Mouse (Mus musculus) thymus, postnatal 0 days (tissue): Measurements from ENCODE around the gene Gphb5. TPM values are rescaled to one million over a fixed set of nuclear protein-coding genes. Genes with fewer than 3 reads are reported as not detected.

Source experiments
- DNase-seq: peaks from one replicate; pipeline ENCODE4 v3.0.0-alpha.2; 2015; ENCODE audit warnings: low spot score
- polyA plus RNA-seq: library from polyadenylated mRNA; unstranded; fragments of >200 nt; fragmentation: Nextera tagmentation; extraction: Ambion mirVana; gene quantifications from 2 replicates; pipeline ENCODE4 v1.2.1, GENCODE M21; 2015

Gphb5 gene
- polyA plus RNA-seq, 1 experiment from 2014 or later, result 0.08 TPM

DNA sequence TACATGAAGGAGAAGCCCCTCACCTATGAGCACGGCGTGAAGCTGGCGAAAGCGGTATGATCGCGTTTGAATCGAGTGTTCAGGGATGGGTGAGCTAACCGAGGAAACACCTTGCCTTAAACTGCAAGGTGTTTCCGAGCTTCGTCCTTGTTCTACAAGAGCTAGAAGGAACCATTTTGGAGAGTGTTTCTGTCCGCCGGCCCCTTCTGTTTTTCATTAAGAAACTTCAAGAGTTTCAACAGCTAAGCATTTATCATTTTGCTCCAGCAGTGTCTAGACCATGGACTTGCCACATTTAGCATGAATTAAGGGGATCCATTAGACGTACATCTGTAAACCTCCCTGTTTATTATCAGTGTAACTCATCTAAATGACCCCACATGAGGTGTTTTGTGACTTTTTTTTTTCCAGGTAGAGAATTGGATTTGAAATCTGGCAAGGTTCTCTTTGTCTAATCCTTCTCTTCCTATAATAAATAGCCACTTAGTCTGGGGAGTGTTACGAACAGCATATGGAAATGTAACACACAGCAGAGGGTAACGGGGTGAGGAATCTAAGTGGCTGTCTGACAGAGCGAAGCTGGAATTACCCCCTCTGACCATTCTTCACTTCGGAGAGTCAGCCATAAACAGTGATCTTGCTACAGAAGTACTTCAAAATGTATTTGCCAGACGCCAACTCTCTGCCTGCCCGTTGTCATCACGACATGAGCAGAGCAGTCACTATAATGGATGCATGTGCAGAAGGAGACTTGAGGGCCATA, 22.4 kb downstream of the Gphb5 start:
- DNase-seq, result no peak

DNA sequence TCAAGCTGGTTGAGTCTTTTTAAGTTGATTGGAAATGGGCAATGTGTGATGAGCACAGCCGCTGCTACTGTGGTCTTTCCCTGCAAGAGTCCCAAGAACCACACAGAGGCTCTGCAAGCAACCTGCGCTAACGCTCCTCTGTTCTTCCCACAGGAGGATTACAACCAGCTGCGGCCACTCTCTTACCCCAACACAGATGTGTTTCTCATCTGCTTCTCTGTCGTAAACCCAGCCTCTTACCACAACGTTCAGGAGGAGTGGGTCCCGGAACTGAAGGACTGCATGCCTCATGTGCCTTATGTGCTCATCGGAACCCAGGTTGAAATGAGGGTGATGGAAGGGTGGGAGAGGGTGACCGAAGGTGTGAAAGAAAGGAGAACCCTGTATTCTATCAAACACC, 25.1 kb downstream of the Gphb5 start:
- DNase-seq, result peak; percentile 46

DNA sequence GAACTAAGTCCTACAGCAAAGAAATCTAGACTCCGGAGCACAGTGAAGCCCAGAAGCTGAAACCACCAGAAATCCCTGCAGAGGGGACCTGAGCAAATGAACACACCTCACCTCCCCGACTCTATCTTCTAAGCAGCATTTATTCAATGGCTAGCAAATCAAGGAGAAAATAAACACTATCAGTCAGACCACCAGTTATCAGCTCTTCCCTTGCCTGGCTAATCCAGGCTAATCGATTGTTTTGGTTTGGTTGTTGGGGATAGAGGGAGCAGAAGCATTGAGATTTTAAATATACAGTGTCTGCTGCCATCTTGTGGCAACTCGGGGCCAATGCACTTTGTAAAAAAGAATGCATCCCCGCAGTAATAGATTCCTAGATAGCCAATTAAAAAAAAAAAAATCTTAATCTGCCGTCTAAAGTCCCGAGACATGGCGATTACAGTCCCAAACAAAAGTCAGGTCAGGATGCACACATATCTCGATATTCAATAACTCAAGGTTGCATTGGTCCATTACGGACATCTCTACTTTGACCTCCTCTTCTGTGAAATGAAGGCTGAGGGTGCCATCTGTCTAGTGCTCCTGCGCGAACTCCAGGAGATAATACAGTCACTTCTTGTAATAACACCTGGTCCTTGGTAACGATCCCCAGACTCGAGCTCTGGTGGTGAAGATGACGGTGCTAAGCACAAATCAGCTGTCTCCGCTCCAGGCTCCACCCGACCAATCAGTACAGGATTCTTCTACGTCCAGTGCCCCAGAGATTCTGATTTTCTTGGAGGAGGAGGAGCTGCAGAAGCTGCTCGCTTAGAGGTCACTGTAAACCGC, 27.1 kb downstream of the Gphb5 start:
- DNase-seq, result peak; percentile 48

DNA sequence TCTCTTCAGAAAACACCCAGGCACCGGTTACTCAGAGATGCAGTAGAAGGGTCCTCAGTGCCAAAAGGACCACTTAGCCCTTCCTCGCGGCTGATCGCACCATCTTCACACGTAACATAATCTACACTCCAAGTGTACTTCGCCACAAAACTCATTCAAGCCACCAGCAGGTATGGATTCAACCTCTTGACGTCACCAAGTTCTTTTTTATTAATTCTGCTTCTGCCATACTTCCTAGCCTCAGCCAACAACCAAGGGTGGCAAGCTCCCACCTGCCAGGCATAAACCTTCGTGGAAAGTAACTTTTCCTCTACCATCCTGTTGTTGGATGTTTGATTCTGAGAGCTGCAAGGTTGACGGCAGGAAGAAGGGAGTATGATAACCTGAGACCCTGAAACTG, 28.1 kb downstream of the Gphb5 start:
- no peak for DNase-seq

DNA sequence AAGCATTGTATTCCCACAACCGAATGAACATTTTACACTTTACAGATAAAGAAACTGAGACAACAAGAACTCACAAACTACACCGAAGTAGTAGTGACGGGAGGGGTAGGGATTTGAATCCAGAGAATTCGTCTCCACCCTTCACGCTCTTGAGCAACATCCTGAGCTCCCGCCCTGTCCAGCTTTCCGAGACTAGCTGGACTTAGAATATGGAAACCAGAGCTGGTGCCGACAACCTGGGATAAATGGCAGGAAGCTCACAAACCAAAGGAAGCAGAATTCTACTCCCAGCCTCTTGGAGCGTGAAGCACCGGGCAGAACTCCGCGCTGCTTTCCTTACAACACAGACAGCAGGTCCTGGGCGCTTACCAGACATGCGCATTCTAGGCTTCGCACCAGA, 28.7 kb downstream of the Gphb5 start:
- no peak for DNase-seq

DNA sequence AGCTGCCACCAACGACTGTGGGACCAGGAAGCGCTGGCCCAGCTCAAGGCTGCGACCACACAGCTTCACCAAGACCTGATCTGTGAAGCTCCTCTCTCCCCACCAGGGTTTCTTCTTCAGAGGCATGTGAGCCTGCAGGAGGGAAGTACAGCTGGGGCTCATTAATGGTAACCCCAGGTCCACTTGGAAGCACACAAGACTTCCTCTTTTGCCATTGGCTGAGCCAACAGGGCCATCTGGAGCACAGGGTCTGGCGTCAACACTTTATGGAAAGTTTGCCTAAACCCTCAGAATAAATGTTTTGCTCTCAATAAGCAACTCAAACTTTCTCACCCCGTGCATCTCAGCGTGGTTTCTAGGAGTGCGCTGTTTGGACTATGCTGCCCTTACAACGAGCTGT, 29.4 kb downstream of the Gphb5 start:
- no peak for DNase-seq

DNA sequence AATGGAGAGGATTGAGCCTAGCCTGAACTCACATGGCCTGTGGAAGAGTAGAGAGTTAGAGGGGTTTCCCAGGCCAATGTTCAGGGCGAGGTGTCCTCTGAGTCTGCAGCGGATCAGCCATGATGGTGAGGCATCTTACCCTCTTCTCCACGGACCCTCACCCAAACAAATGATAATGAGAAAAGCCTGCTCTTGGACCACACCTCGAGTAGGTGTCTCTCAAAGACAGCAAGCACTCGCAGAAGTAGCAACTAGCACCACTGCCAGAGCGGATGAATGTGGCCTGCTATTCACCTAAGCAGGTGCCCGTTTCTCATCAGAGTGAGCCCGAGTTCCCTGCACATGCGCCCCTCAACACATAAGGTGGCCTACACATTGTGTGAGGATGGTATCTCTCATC, 29.9 kb downstream of the Gphb5 start:
- no peak for DNase-seq

DNA sequence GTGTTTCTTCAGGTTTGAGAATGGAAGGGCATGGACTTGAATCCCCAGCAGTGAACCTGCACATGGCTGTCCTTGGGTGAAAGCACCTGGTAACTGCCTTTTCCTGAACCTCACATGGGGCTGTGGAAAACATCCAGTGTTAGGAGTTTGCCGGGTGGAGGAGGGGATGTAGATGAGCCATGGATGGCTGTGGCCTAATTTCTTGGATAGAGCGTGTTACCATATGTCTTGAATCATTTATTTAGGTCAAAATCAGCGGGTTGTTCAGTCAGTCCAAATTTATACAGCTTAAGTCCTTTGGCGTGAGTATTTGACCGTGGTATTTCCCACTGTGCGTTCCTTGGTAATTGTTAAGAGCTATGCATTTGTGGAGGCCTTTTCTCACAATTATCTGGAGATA, 40.5 kb downstream of the Gphb5 start:
- no peak for DNase-seq

DNA sequence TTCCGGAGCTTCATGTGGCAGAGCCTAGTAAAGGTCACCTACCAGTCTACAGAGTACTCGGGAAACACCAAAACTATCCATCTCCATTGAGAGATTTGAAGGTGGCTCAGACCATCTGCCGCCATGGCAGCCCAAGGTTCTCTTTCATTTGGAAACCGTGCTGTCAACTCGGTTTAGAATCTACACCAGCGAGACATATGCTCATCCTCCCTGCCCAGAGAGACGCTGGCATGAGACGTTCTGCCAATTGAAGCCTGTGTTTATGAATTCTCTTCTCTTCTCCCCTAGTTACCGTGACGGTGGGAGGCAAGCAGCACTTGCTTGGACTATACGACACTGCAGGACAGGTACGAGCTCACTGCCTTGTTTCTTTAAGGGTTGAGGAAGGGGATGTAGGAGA, 41.5 kb downstream of the Gphb5 start:
- no peak for DNase-seq

DNA sequence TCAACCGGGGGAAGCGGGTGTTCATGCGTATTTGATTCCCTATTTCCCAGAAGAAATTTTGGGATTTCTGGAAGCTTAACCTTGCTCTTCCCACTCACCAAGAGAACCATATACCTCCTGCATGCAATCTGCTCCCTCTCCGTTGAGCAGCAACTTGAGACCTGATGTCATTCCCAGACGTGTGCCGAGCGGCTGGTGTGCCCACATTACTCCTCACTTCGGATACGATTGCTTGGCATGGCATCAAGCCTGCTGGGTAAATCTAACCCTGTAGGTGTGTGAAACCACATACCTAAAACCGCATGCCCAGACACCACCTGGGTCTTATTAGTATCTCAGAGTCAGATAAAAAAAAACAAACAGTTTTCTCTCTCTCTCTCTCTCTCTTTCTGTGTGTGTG, 42.1 kb downstream of the Gphb5 start:
- no peak for DNase-seq

DNA sequence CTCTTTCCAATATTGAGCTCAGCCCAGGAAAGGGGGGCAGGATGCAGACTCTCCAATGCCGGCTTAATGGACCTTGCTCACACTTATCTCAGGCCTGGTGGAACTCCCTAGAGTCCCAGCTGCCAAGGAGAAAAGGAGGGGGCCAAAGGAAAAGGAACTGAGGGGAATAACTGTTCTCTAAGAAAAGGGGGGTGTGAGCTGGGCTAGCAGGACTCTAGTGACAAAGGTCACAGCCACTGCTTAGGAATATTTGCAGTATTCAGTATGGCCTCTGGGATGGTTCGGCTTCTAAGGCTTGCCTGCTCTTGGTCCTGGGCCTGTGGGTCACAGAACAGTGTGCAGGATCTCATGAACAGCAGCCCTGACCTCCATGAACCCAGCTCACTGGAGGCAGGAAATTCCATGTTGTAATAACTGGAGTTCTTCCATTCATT, 47.1 kb downstream of the Gphb5 start:
- DNase-seq, result no peak

DNA sequence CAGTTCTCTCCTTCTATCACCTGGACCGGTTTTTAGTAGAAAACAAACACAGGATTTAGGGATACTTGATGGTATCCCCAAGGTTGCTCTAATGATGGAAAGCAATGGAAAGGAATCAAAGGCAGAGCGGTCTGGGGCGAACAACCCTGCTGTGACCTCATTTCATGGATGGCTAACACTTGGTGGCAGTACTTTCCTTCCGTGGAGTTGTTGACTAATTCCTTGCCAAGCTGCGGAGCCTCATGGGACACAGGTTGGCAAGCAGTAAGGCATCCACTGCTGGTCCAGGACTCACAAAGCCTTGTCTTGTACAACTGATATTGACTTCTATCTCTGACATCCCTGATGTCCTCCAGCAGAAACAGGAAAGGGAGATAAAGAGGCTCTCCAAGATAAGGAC, 48.1 kb downstream of the Gphb5 start:
- no peak for DNase-seq

DNA sequence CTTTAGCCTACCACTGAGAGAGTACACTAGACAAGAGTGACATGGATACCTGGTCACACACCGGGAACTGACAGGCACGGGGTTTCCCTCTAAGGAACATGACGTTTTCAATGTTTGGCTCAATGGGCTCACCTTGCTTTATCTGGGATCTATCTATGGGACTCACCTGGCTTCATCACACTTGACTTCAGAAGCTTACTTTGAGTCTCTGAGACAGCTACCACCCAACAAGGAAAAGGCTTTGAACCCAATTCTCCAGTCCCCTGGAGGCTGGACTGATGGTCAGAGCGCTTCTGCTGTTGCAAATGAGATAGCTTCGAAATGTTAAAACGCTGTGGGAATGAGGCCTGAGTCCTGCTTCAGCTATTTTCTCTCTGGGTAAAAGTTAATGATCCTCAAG, 49.2 kb downstream of the Gphb5 start:
- no peak for DNase-seq

DNA sequence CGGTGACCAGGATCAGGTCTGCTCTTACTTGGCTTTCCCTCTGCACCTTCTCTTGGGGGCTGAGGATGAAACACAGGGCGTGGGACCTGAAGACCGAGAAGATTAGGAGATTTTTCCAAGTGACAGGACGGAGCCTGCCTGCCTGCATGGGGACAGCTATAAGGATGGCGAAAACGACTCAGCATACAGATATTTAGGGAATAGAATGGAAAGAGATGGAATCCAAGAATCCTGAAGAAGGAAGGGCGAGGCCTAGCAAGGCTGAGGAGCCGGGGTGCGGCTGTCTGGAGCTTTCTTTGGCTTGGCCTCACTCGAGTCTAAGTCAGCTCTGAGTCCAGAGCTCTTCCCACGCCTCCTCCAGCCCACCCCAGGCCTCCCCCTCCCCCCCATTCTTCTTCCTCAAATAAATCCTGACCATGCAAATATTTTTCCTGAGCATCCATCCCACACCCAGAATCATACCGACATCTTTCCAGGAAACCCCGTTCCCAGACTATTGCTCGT, 50.9 kb downstream of the Gphb5 start:
- no peak for DNase-seq

DNA sequence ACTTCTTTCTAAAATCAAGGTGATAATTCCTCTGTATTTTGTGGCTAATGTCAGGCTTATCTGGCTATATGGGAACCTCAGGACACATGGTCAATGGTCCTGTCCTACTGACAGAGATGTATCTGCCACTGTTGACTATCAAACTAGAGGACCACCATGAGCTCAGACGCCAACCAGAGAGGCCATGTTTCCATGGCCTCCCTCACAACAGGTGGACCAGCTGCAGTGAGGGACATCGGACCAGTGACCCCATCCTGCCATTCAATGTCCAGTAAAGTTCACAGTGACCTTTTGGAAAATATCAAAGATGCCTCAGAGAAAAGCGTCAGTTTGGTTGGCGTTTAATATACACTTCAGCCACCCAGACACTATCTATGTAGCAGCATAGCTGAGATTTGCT, 52.2 kb downstream of the Gphb5 start:
- DNase-seq, result no peak

DNA sequence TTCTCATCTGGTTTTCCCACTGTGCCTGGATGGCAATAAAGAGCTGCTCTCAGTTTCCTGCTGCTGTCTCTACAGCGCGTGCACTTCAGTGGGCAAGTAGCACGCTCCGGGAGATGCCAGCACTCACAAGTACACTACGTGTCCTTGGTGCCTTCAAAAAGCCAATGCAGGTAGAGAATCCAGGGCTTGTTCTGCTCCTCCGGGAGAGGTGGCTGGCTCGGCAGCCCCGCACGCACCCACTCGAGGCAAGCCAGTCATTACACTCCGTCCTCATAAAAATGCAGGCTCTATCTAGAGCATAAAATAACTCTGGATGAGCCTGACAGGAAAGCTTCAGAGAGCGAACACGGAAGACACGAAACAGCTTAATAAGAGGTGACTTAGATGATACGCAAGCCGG, 54.1 kb downstream of the Gphb5 start:
- DNase-seq, result no peak

Other genes starting within 250 kb of the Gphb5 start
- gene Kcnh5, start 239.4 kb downstream of the Gphb5 start, polyA plus RNA-seq, result not detected in 2 replicates
- gene Rhoj, start 108.5 kb downstream of the Gphb5 start, polyA plus RNA-seq, result 9.0 and 10.8 TPM in 2 replicates
- 15.0 and 17.0 TPM in 2 replicates for gene Ppp2r5e, start 179.5 kb upstream of the Gphb5 start, polyA plus RNA-seq